Mouse (Mus musculus) midbrain, embryonic 15.5 days (tissue): ENCODE measurements around the gene Upk3a. TPM values are rescaled to one million over a fixed set of nuclear protein-coding genes. Genes with fewer than 3 reads are reported as not detected.

Source experiments
- polyA plus RNA-seq: library from polyadenylated mRNA; unstranded; fragments of >200 nt; fragmentation: Nextera tagmentation; extraction: Ambion mirVana; gene quantifications from 2 replicates; pipeline ENCODE4 v1.2.1, GENCODE M21; 2015

Upk3a gene
- polyA plus RNA-seq, 1 experiment from 2014 or later = 0.83 TPM

Other genes starting within 250 kb of the Upk3a start
- gene Phf21b, start 161.1 kb upstream of the Upk3a start, polyA plus RNA-seq = 6.0 and 7.6 TPM in 2 replicates
- gene Gm29666, start 97.1 kb upstream of the Upk3a start, polyA plus RNA-seq = 0.83 and 0.96 TPM in 2 replicates
- gene Nup50, start 93.7 kb upstream of the Upk3a start, polyA plus RNA-seq = 25.4 and 26.2 TPM in 2 replicates
- 28.4 and 33.9 TPM in 2 replicates for gene 5031439G07Rik, start 28.6 kb upstream of the Upk3a start, polyA plus RNA-seq
- gene Fam118a, start 11.8 kb downstream of the Upk3a start, polyA plus RNA-seq = 30.6 and 31.7 TPM in 2 replicates
- gene Smc1b, start 114.8 kb downstream of the Upk3a start, polyA plus RNA-seq = 0.14 TPM in 2 replicates
- gene Ribc2, start 114.9 kb downstream of the Upk3a start, polyA plus RNA-seq = 1.0 and 1.3 TPM in 2 replicates
- gene Fbln1, start 188.8 kb downstream of the Upk3a start, polyA plus RNA-seq = 47.4 and 54.9 TPM in 2 replicates